Mouse (Mus musculus): Measurements from ENCODE around the gene Lst1.

GRCm38 (mm10) chr17:35197126-35197525 lies 8.9 kb upstream of the Lst1 start:
- TF ChIP-seq EP300 (IDR thresholded peaks at IDR 0.05; ENCODE audit: low read depth) (no peak), CTCF (IDR thresholded peaks at IDR 0.05; ENCODE audit: low read depth) (no peak)

Measured in liver, embryonic 14.5 days (tissue).